Mouse (Mus musculus): ENCODE results near the gene Olfr1277. TPM values are rescaled to one million over a fixed set of nuclear protein-coding genes. Genes with fewer than 3 reads are reported as not detected.

Olfr1277 gene
- not detected in 2 replicates for polyA plus RNA-seq (2016; fragmentation: Nextera tagmentation; extraction: Ambion mirVana)

DNA sequence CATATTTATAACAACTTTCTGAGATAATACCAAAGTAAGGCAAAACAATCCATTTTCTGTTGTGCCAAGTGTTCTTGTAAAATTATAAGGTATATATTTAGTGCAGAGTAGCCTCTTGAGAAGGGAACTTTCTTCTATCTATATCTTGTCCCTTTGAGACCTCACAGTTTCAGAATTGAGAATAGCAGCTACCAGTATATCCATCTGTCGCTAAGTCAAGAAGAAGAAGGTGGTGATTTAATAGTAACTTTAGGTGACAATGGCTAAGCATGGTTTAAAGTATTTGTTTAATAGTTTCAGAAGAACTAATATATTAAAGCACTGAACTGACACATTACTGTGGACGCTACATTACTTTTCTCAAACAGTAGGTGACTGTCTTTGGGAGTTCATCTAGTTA is at the start of gene Olfr1277:
Gene Olfr1277 (minus strand): TSS at position 101 of the 400 bp plus-strand sequence.
- H3K9me3 ChIP-seq, result no peaks in the 10 kb centered on the region
- no peak within 1 kb of the TSS for H3K4me2 ChIP-seq
- no peak within 1 kb of the TSS for H3K9ac ChIP-seq (replicated peaks)
- 76% methylated on average over 2 of the region's 2 CpGs for WGBS
- no peaks in the 10 kb centered on the region for H3K36me3 ChIP-seq
- ATAC-seq (ENCODE audit: insufficient number of reproducible peaks, insufficient read depth, low FRiP score, low TSS enrichment, low read depth), result no peak
- H3K4me1 ChIP-seq (replicated peaks), result no peaks in the 10 kb centered on the region
- no peak within 1 kb of the TSS for H3K27ac ChIP-seq
- H3K27me3 ChIP-seq, result no peaks in the 10 kb centered on the region
- no peak within 1 kb of the TSS for H3K4me3 ChIP-seq (replicated peaks)

GRCm38 (mm10) chr2:111313717-111314116 is 39.8 kb upstream of the Olfr1277 start, which contains the start of gene Olfr1280:
Gene Olfr1280, plus strand, starts transcription at chr2:111314017.
- no peaks in the 10 kb centered on the region for H3K4me1 ChIP-seq (replicated peaks)
- ATAC-seq (ENCODE audit: insufficient number of reproducible peaks, insufficient read depth, low FRiP score, low TSS enrichment, low read depth), result no peak
- no peaks in the 10 kb centered on the region for H3K9me3 ChIP-seq
- H3K27me3 ChIP-seq, result no peaks in the 10 kb centered on the region
- H3K4me2 ChIP-seq, result no peak within 1 kb of the TSS
- H3K36me3 ChIP-seq, result no peaks in the 10 kb centered on the region
- H3K27ac ChIP-seq, result no peak within 1 kb of the TSS
- H3K9ac ChIP-seq (replicated peaks), result no peak within 1 kb of the TSS
- no peak within 1 kb of the TSS for H3K4me3 ChIP-seq (replicated peaks)

DNA sequence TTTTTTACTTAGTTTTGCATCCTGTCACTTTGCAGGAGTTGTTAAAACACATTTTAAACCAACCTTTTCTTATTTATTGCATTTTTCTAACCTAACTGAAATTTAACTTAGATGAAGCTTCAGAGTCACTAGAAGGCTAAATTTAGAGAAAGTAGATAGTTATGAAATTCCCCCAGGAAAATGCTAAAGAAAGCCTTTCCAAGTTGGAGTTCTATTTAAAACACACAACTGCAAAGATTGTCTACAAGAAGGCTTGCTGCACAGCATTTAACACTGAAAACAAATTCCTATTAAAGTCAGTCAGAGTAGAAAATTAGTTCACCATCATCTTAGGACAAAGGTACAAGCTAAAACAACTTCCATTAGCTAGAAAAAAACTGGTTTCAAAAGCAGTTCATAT is 26.5 kb upstream of the Olfr1277 start, which contains the start of gene Olfr1279:
Gene Olfr1279 (plus strand): TSS at position 262 of the 400 bp plus-strand sequence.
- Histone ChIP-seq H3K27ac (no peak within 1 kb of the TSS), H3K4me1 (replicated peaks) (no peaks in the 10 kb centered on the region), H3K4me3 (replicated peaks) (no peak within 1 kb of the TSS), H3K27me3 (no peaks in the 10 kb centered on the region), H3K9me3 (no peaks in the 10 kb centered on the region), H3K4me2 (no peak within 1 kb of the TSS), H3K9ac (replicated peaks) (no peak within 1 kb of the TSS), H3K36me3 (no peaks in the 10 kb centered on the region)
- ATAC-seq (ENCODE audit: insufficient number of reproducible peaks, insufficient read depth, low FRiP score, low TSS enrichment, low read depth), result no peak

DNA sequence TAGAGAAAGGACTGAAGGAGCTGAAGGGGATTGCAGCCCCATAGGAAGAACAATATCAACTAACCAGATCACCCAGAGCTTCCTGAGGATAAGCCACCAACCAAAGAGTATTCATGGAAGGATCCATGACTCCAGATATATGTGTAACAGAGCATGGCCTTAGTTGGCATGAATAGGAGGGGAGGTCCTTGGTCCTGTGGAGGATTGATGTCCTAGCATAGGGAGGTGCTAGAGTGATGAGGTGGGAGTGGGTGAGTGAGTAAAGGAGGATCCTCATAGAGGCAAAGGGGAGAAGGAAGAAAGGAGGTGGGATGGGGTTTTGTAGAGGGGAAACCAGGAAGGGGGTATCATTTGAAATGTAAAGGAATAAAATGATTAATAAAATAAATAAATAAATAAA is 24.6 kb upstream of the Olfr1277 start:
- Histone ChIP-seq H3K4me3 (replicated peaks) (no peak overlapping the region), H3K9me3 (no peaks in the 10 kb centered on the region), H3K27me3 (no peaks in the 10 kb centered on the region), H3K4me2 (no peak overlapping the region), H3K9ac (replicated peaks) (no peak overlapping the region), H3K36me3 (no peaks in the 10 kb centered on the region), H3K27ac (no peak overlapping the region), H3K4me1 (replicated peaks) (no peaks in the 10 kb centered on the region)
- ATAC-seq (ENCODE audit: insufficient number of reproducible peaks, insufficient read depth, low FRiP score, low TSS enrichment, low read depth), result no peak

DNA sequence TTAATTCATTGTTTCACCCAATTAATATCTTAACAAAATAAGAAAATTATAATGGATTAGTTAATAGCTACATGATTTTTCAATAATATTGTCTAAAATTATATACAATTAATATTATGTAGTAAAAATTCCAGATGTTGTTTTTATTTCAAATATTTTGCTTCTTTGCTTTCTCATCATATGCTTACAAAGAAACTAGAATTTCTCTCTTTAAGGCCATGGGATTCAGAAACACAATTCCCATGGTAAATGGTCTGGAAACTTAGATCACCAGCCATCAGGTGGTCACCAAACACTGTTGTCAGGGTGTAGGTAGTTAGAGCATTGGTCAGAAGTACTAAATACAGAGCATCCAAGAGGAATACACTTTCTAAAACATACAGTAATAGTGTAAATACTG is 15.9 kb upstream of the Olfr1277 start, which contains the start of gene Olfr1278:
Gene Olfr1278 (plus strand): TSS at position 301 of the 400 bp plus-strand sequence.
- H3K4me1 ChIP-seq (replicated peaks), result no peaks in the 10 kb centered on the region
- no peak within 1 kb of the TSS for H3K27ac ChIP-seq
- H3K27me3 ChIP-seq, result no peaks in the 10 kb centered on the region
- H3K4me3 ChIP-seq (replicated peaks), result no peak within 1 kb of the TSS
- H3K36me3 ChIP-seq, result no peaks in the 10 kb centered on the region
- H3K9ac ChIP-seq (replicated peaks), result no peak within 1 kb of the TSS
- no peak for ATAC-seq (ENCODE audit: insufficient number of reproducible peaks, insufficient read depth, low FRiP score, low TSS enrichment, low read depth)
- no peak within 1 kb of the TSS for H3K4me2 ChIP-seq
- H3K9me3 ChIP-seq, result no peaks in the 10 kb centered on the region

DNA sequence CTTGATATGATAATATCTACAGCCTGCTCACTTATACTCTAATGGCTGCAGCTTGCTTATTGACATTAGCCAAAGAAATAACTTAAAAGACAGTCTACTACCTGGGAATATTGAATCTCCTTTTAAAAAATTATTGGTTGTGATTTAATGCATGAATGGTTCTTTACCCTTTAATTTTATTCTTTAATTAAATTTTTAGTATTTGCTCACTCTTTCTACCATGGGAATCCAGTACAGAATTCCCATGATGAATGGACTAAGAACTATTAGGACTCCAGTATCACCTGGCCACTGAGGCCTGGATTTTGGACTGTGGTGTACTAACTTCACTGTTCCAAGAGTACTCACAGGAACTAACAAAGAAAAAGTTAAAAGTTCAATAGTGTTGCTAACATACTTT is 19.7 kb downstream of the Olfr1277 start, which contains the start of gene Olfr1276:
Gene Olfr1276 (plus strand): TSS at position 301 of the 400 bp plus-strand sequence.
- H3K4me3 ChIP-seq (replicated peaks), result no peak within 1 kb of the TSS
- ATAC-seq (ENCODE audit: insufficient number of reproducible peaks, insufficient read depth, low FRiP score, low TSS enrichment, low read depth), result no peak
- H3K36me3 ChIP-seq, result no peaks in the 10 kb centered on the region
- no peaks in the 10 kb centered on the region for H3K27me3 ChIP-seq
- H3K4me1 ChIP-seq (replicated peaks), result no peaks in the 10 kb centered on the region
- H3K27ac ChIP-seq, result no peak within 1 kb of the TSS
- no peaks in the 10 kb centered on the region for H3K9me3 ChIP-seq
- H3K9ac ChIP-seq (replicated peaks), result no peak within 1 kb of the TSS
- no peak within 1 kb of the TSS for H3K4me2 ChIP-seq

DNA sequence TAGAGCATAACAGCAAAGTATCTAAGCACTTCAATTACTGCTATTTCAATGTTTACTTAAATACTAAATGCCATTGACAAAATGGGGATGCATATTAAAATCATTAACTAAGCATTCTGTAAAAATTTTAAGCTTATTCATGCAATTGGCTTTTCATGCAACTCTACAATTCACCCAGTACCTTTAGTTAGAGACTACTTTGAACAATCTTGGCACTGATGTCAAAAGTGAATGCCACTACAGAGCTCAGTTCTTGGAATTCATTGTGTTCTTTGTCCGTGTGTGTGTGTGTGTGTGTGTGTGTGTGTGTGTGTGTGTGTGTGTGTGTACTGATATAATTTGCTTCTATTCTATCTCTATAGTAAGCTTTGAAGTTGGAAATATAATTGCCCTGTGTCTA is 38.7 kb downstream of the Olfr1277 start, which contains the start of gene Olfr1275:
Gene Olfr1275 (minus strand): TSS at position 101 of the 400 bp plus-strand sequence.
- Histone ChIP-seq H3K36me3 (no peaks in the 10 kb centered on the region), H3K9ac (replicated peaks) (no peak within 1 kb of the TSS), H3K4me3 (replicated peaks) (no peak within 1 kb of the TSS), H3K27me3 (no peaks in the 10 kb centered on the region), H3K9me3 (no peaks in the 10 kb centered on the region), H3K27ac (no peak within 1 kb of the TSS), H3K4me2 (no peak within 1 kb of the TSS), H3K4me1 (replicated peaks) (no peaks in the 10 kb centered on the region)
- ATAC-seq (ENCODE audit: insufficient number of reproducible peaks, insufficient read depth, low FRiP score, low TSS enrichment, low read depth), result no peak
- WGBS, result 86% methylated on average over 1 of the region's 1 CpGs

DNA sequence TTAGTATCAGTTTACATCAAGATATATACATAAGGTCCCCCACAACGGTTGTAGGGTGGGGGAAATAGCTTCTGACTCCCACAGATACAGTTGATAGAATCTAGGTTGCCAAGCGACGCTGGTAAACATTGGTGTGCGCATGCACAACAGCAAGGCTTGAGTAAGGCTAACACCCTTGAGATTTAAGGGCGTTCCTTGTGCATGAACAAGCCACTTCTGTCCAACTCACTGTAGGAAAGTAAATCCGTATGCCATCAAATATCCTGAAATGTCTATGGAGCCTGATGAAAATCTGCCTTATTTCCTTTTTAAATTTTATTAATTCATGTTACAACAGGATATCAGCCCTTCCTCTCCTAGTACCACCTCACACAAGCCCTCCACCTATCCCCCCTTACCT is 44.4 kb downstream of the Olfr1277 start, which contains the start of gene 4930430A15Rik:
Gene 4930430A15Rik (minus strand): TSS at position 101 of the 400 bp plus-strand sequence.
- ATAC-seq (ENCODE audit: insufficient number of reproducible peaks, insufficient read depth, low FRiP score, low TSS enrichment, low read depth), result no peak
- WGBS, result 88% methylated on average over 6 of the region's 6 CpGs
- Histone ChIP-seq H3K4me2 (no peak within 1 kb of the TSS), H3K27me3 (no peaks in the 10 kb centered on the region), H3K4me1 (replicated peaks) (no peaks in the 10 kb centered on the region), H3K36me3 (no peaks in the 10 kb centered on the region), H3K9me3 (no peaks in the 10 kb centered on the region), H3K27ac (no peak within 1 kb of the TSS), H3K9ac (replicated peaks) (no peak within 1 kb of the TSS), H3K4me3 (replicated peaks) (no peak within 1 kb of the TSS)

Other genes starting within 250 kb of the Olfr1277 start
- not detected in 2 replicates for gene Gm13941, start 168.1 kb downstream of the Olfr1277 start, polyA plus RNA-seq (2016; fragmentation: Nextera tagmentation; extraction: Ambion mirVana)
- gene Gm15130, start 121.2 kb downstream of the Olfr1277 start, polyA plus RNA-seq (2016; fragmentation: Nextera tagmentation; extraction: Ambion mirVana), result not detected in 2 replicates
- not detected in 2 replicates for gene 4930430A15Rik, start 44.5 kb downstream of the Olfr1277 start, polyA plus RNA-seq (2016; fragmentation: Nextera tagmentation; extraction: Ambion mirVana)
- not detected in 2 replicates for gene Olfr1275, start 38.8 kb downstream of the Olfr1277 start, polyA plus RNA-seq (2016; fragmentation: Nextera tagmentation; extraction: Ambion mirVana)
- not detected in 2 replicates for gene Olfr1276, start 19.6 kb downstream of the Olfr1277 start, polyA plus RNA-seq (2016; fragmentation: Nextera tagmentation; extraction: Ambion mirVana)
- gene Olfr1278, start 16.0 kb upstream of the Olfr1277 start, polyA plus RNA-seq (2016; fragmentation: Nextera tagmentation; extraction: Ambion mirVana), result not detected in 2 replicates
- not detected in 2 replicates for gene Olfr1279, start 26.5 kb upstream of the Olfr1277 start, polyA plus RNA-seq (2016; fragmentation: Nextera tagmentation; extraction: Ambion mirVana)
- not detected in 2 replicates for gene Olfr1280, start 39.9 kb upstream of the Olfr1277 start, polyA plus RNA-seq (2016; fragmentation: Nextera tagmentation; extraction: Ambion mirVana)
- gene Olfr1281, start 52.4 kb upstream of the Olfr1277 start, polyA plus RNA-seq (2016; fragmentation: Nextera tagmentation; extraction: Ambion mirVana), result not detected in 2 replicates
- not detected in 2 replicates for gene Olfr1282, start 62.0 kb upstream of the Olfr1277 start, polyA plus RNA-seq (2016; fragmentation: Nextera tagmentation; extraction: Ambion mirVana)
- not detected in 2 replicates for gene Olfr1283, start 92.7 kb upstream of the Olfr1277 start, polyA plus RNA-seq (2016; fragmentation: Nextera tagmentation; extraction: Ambion mirVana)
- not detected in 2 replicates for gene Olfr1284, start 101.4 kb upstream of the Olfr1277 start, polyA plus RNA-seq (2016; fragmentation: Nextera tagmentation; extraction: Ambion mirVana)
- gene Olfr1286, start 149.0 kb upstream of the Olfr1277 start, polyA plus RNA-seq (2016; fragmentation: Nextera tagmentation; extraction: Ambion mirVana), result not detected in 2 replicates
- gene Olfr1287, start 175.0 kb upstream of the Olfr1277 start, polyA plus RNA-seq (2016; fragmentation: Nextera tagmentation; extraction: Ambion mirVana), result not detected in 2 replicates
- gene Olfr1288, start 200.0 kb upstream of the Olfr1277 start, polyA plus RNA-seq (2016; fragmentation: Nextera tagmentation; extraction: Ambion mirVana), result not detected in 2 replicates
- gene Olfr1289, start 206.7 kb upstream of the Olfr1277 start, polyA plus RNA-seq (2016; fragmentation: Nextera tagmentation; extraction: Ambion mirVana), result not detected in 2 replicates
- gene Olfr1290, start 219.7 kb upstream of the Olfr1277 start, polyA plus RNA-seq (2016; fragmentation: Nextera tagmentation; extraction: Ambion mirVana), result not detected in 2 replicates
- gene Olfr1291-ps1, start 223.1 kb upstream of the Olfr1277 start, polyA plus RNA-seq (2016; fragmentation: Nextera tagmentation; extraction: Ambion mirVana), result not detected in 2 replicates